Mouse (Mus musculus): ENCODE results near the gene Pls3. TPM values are rescaled to one million over a fixed set of nuclear protein-coding genes. Genes with fewer than 3 reads are reported as not detected.

Gene Pls3
- polyA plus RNA-seq, 1 experiment from 2014 or later, result 81.3 TPM

GRCm38 (mm10) chrX:75842835-75843234 is 32.1 kb downstream of the Pls3 start:
- DNase-seq (ENCODE audit: low spot score, missing footprints) (no peak), ATAC-seq (ENCODE audit: low FRiP score) (no peak)
- 83% methylated on average over 9 of the region's 9 CpGs for WGBS
- H3K36me3 ChIP-seq (ENCODE audit: control insufficient read depth, insufficient read depth, low read length), result no peaks in the 10 kb centered on the region
- H3K4me2 ChIP-seq, result no peak overlapping the region
- H3K4me1 ChIP-seq (ENCODE audit: control insufficient read depth, insufficient read depth, low read length), result no peaks in the 10 kb centered on the region
- no peaks in the 10 kb centered on the region for H3K27me3 ChIP-seq (ENCODE audit: control insufficient read depth, insufficient read depth, low read length)
- H3K9ac ChIP-seq (ENCODE audit: low read length), result no peak overlapping the region
- no peaks in the 10 kb centered on the region for H3K9me3 ChIP-seq (ENCODE audit: control insufficient read depth, low read length)
- no peak overlapping the region for H3K4me3 ChIP-seq (ENCODE audit: low read depth, low read length)
- H3K27ac ChIP-seq (ENCODE audit: low read depth, low read length), result no peak overlapping the region

GRCm38 (mm10) chrX:75842120-75842519 is 32.9 kb downstream of the Pls3 start:
- no peak overlapping the region for H3K9ac ChIP-seq (ENCODE audit: low read length)
- DNase-seq (ENCODE audit: low spot score, missing footprints) (no peak), ATAC-seq (ENCODE audit: low FRiP score) (no peak)
- H3K36me3 ChIP-seq (ENCODE audit: control insufficient read depth, insufficient read depth, low read length), result no peaks in the 10 kb centered on the region
- H3K4me1 ChIP-seq (ENCODE audit: control insufficient read depth, insufficient read depth, low read length), result no peaks in the 10 kb centered on the region
- WGBS, result 92% methylated on average over 2 of the region's 2 CpGs
- no peak overlapping the region for H3K27ac ChIP-seq (ENCODE audit: low read depth, low read length)
- no peak overlapping the region for H3K4me3 ChIP-seq (ENCODE audit: low read depth, low read length)
- no peaks in the 10 kb centered on the region for H3K9me3 ChIP-seq (ENCODE audit: control insufficient read depth, low read length)
- no peak overlapping the region for H3K4me2 ChIP-seq
- no peaks in the 10 kb centered on the region for H3K27me3 ChIP-seq (ENCODE audit: control insufficient read depth, insufficient read depth, low read length)

GRCm38 (mm10) chrX:75840263-75840662 is 34.7 kb downstream of the Pls3 start:
- Histone ChIP-seq H3K9me3 (ENCODE audit: control insufficient read depth, low read length) (no peaks in the 10 kb centered on the region), H3K4me2 (no peak overlapping the region), H3K4me1 (ENCODE audit: control insufficient read depth, insufficient read depth, low read length) (no peaks in the 10 kb centered on the region), H3K27ac (ENCODE audit: low read depth, low read length) (no peak overlapping the region), H3K4me3 (ENCODE audit: low read depth, low read length) (no peak overlapping the region), H3K36me3 (ENCODE audit: control insufficient read depth, insufficient read depth, low read length) (no peaks in the 10 kb centered on the region), H3K9ac (ENCODE audit: low read length) (no peak overlapping the region), H3K27me3 (ENCODE audit: control insufficient read depth, insufficient read depth, low read length) (no peaks in the 10 kb centered on the region)
- 89% methylated on average over 4 of the region's 4 CpGs for WGBS
- DNase-seq (ENCODE audit: low spot score, missing footprints), result no peak
- ATAC-seq (ENCODE audit: low FRiP score), result no peak

GRCm38 (mm10) chrX:75834836-75835235 is 40.1 kb downstream of the Pls3 start:
- Histone ChIP-seq H3K4me1 (ENCODE audit: control insufficient read depth, insufficient read depth, low read length) (no peaks in the 10 kb centered on the region), H3K27me3 (ENCODE audit: control insufficient read depth, insufficient read depth, low read length) (no peaks in the 10 kb centered on the region), H3K27ac (ENCODE audit: low read depth, low read length) (no peak overlapping the region), H3K4me3 (ENCODE audit: low read depth, low read length) (no peak overlapping the region), H3K4me2 (no peak overlapping the region), H3K9ac (ENCODE audit: low read length) (no peak overlapping the region), H3K9me3 (ENCODE audit: control insufficient read depth, low read length) (no peaks in the 10 kb centered on the region), H3K36me3 (ENCODE audit: control insufficient read depth, insufficient read depth, low read length) (no peaks in the 10 kb centered on the region)
- ATAC-seq (ENCODE audit: low FRiP score) (no peak), DNase-seq (ENCODE audit: low spot score, missing footprints) (no peak)
- 71% methylated on average over 2 of the region's 2 CpGs for WGBS

- no peak overlapping the region for H3K4me3 ChIP-seq (ENCODE audit: low read depth, low read length)
- H3K4me2 ChIP-seq, result no peak overlapping the region
- no peak overlapping the region for H3K9ac ChIP-seq (ENCODE audit: low read length)
- H3K4me1 ChIP-seq (ENCODE audit: control insufficient read depth, insufficient read depth, low read length), result no peaks in the 10 kb centered on the region
- H3K27ac ChIP-seq (ENCODE audit: low read depth, low read length), result no peak overlapping the region
- DNase-seq (ENCODE audit: low spot score, missing footprints) (no peak), ATAC-seq (ENCODE audit: low FRiP score) (no peak)
- H3K9me3 ChIP-seq (ENCODE audit: control insufficient read depth, low read length), result no peaks in the 10 kb centered on the region
- no peaks in the 10 kb centered on the region for H3K36me3 ChIP-seq (ENCODE audit: control insufficient read depth, insufficient read depth, low read length)
- H3K27me3 ChIP-seq (ENCODE audit: control insufficient read depth, insufficient read depth, low read length), result no peaks in the 10 kb centered on the region
- 90% methylated on average over 2 of the region's 2 CpGs for WGBS
These were observed 40.7 kb downstream of the Pls3 start for GRCm38 (mm10) chrX:75834286-75834685.

- DNase-seq (ENCODE audit: low spot score, missing footprints), result no peak
- no peaks in the 10 kb centered on the region for H3K4me1 ChIP-seq (ENCODE audit: control insufficient read depth, insufficient read depth, low read length)
- no peaks in the 10 kb centered on the region for H3K9me3 ChIP-seq (ENCODE audit: control insufficient read depth, low read length)
- no peak overlapping the region for H3K4me3 ChIP-seq (ENCODE audit: low read depth, low read length)
- no peak for ATAC-seq (ENCODE audit: low FRiP score)
- WGBS, result 83% methylated on average over 11 of the region's 11 CpGs
- no peak overlapping the region for H3K27ac ChIP-seq (ENCODE audit: low read depth, low read length)
- no peak overlapping the region for H3K9ac ChIP-seq (ENCODE audit: low read length)
- no peak overlapping the region for H3K4me2 ChIP-seq
- no peaks in the 10 kb centered on the region for H3K27me3 ChIP-seq (ENCODE audit: control insufficient read depth, insufficient read depth, low read length)
- no peaks in the 10 kb centered on the region for H3K36me3 ChIP-seq (ENCODE audit: control insufficient read depth, insufficient read depth, low read length)
These were observed 41.9 kb downstream of the Pls3 start for GRCm38 (mm10) chrX:75833006-75833641.

- Histone ChIP-seq H3K4me1 (ENCODE audit: control insufficient read depth, insufficient read depth, low read length) (no peaks in the 10 kb centered on the region), H3K27me3 (ENCODE audit: control insufficient read depth, insufficient read depth, low read length) (no peaks in the 10 kb centered on the region), H3K4me3 (ENCODE audit: low read depth, low read length) (no peak overlapping the region), H3K9ac (ENCODE audit: low read length) (no peak overlapping the region), H3K4me2 (no peak overlapping the region), H3K9me3 (ENCODE audit: control insufficient read depth, low read length) (no peaks in the 10 kb centered on the region), H3K36me3 (ENCODE audit: control insufficient read depth, insufficient read depth, low read length) (no peaks in the 10 kb centered on the region), H3K27ac (ENCODE audit: low read depth, low read length) (no peak overlapping the region)
- DNase-seq (ENCODE audit: low spot score, missing footprints) (no peak), ATAC-seq (ENCODE audit: low FRiP score) (no peak)
- 29% methylated on average over 2 of the region's 2 CpGs for WGBS
These were observed 45.1 kb downstream of the Pls3 start for GRCm38 (mm10) chrX:75829867-75830255.

- Histone ChIP-seq H3K4me2 (no peak overlapping the region), H3K4me3 (ENCODE audit: low read depth, low read length) (no peak overlapping the region), H3K27me3 (ENCODE audit: control insufficient read depth, insufficient read depth, low read length) (no peaks in the 10 kb centered on the region), H3K36me3 (ENCODE audit: control insufficient read depth, insufficient read depth, low read length) (no peaks in the 10 kb centered on the region), H3K9ac (ENCODE audit: low read length) (no peak overlapping the region), H3K9me3 (ENCODE audit: control insufficient read depth, low read length) (no peaks in the 10 kb centered on the region), H3K4me1 (ENCODE audit: control insufficient read depth, insufficient read depth, low read length) (no peaks in the 10 kb centered on the region), H3K27ac (ENCODE audit: low read depth, low read length) (no peak overlapping the region)
- 58% methylated on average over 7 of the region's 7 CpGs for WGBS
- DNase-seq (ENCODE audit: low spot score, missing footprints), result no peak
- ATAC-seq (ENCODE audit: low FRiP score), result no peak
These were observed 45.6 kb downstream of the Pls3 start for GRCm38 (mm10) chrX:75829240-75829866.

GRCm38 (mm10) chrX:75818647-75819271 is 56.2 kb downstream of the Pls3 start:
- no peak for DNase-seq (ENCODE audit: low spot score, missing footprints)
- 78% methylated on average over 1 of the region's 1 CpGs for WGBS
- no peak for ATAC-seq (ENCODE audit: low FRiP score)
- no peak overlapping the region for H3K4me3 ChIP-seq (ENCODE audit: low read depth, low read length)
- no peaks in the 10 kb centered on the region for H3K36me3 ChIP-seq (ENCODE audit: control insufficient read depth, insufficient read depth, low read length)
- H3K9me3 ChIP-seq (ENCODE audit: control insufficient read depth, low read length), result no peaks in the 10 kb centered on the region
- no peaks in the 10 kb centered on the region for H3K4me1 ChIP-seq (ENCODE audit: control insufficient read depth, insufficient read depth, low read length)
- H3K9ac ChIP-seq (ENCODE audit: low read length), result no peak overlapping the region
- H3K27me3 ChIP-seq (ENCODE audit: control insufficient read depth, insufficient read depth, low read length), result no peaks in the 10 kb centered on the region
- H3K27ac ChIP-seq (ENCODE audit: low read depth, low read length), result no peak overlapping the region
- H3K4me2 ChIP-seq, result no peak overlapping the region
